Mouse (Mus musculus): ENCODE data around the gene Cyp2c67.
"Not testable (repeated sequence)": the region's sequence is repeated elsewhere in the genome, so short reads cannot be mapped to it uniquely, and the experiment has no call there.

The Cyp2c67 gene

GRCm38 (mm10) chr19:39648938-39649337 is at the start of gene Cyp2c67:
Gene Cyp2c67 (minus strand): TSS chr19:39649051.
- no peak for DNase-seq (ENCODE audit: extremely low read depth, low read depth, low spot score)

DNA sequence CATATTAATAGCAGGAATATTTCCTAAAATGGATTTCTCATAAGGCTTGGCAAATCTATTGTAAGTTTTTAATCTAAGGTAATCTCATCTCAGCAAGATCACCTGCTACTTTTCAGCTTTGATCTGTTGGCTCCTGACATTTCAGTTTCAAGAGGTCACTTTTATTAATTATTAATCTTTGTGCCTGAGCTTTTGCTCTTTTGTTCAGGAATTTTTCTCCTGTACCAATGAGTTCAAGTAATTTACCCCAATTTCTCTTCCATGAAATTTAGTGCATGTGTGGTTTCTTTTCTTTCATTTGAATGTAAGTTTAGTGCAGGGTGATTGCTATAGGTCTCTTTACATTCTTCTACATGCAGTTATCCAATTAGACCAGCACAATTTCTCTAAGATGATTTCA is 16.8 kb upstream of the Cyp2c67 start:
- not testable (repeated sequence) for DNase-seq (ENCODE audit: extremely low read depth, low read depth, low spot score)

DNA sequence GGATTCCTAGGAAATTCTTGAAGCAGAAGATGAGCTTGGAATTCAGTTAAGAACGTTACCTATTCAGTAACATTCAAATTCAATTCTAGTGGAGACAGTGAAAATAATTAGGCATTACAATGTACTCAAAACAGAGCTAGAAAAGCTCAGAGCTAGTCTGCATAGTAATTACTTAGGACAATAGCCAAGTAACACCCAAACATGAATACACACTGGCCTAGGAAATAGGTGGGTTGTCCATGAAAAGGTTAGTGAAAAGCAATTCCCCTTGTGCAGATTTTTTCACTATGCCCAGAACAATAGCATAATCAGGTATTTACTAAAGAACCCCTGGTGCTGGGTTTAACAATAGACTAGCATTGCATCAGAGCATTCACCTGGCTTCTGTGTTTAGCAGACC is 3.5 kb upstream of the Cyp2c67 start:
- no peak for DNase-seq (ENCODE audit: extremely low read depth, low read depth, low spot score)

GRCm38 (mm10) chr19:39647519-39647918 is 1.3 kb downstream of the Cyp2c67 start:
- DNase-seq (ENCODE audit: extremely low read depth, low read depth, low spot score) = no peak

DNA sequence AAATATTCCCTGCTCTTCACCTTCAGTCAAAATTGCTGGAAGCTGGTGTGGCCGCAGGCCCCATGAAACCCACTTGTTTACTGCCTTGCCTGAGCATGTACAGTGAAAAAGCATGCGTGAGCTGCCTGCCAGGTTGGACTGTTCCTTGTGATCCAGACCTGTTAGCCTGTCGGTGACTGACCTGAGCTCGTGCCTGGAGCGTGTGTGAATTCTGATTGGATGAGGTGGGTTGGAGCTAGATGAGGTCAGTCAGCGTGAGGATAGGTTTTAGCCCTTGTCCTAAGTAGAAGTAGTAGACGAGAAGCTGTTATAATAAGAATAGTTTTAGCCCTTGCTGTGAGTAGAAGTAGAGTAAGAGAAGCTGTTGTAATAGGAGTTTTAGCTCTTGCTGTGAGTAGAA is 4.3 kb downstream of the Cyp2c67 start:
- not testable (repeated sequence) for DNase-seq (ENCODE audit: extremely low read depth, low read depth, low spot score)
